Comparison of ENCODE assay signal across 11 mouse cellular contexts in the genomic region with DNA sequence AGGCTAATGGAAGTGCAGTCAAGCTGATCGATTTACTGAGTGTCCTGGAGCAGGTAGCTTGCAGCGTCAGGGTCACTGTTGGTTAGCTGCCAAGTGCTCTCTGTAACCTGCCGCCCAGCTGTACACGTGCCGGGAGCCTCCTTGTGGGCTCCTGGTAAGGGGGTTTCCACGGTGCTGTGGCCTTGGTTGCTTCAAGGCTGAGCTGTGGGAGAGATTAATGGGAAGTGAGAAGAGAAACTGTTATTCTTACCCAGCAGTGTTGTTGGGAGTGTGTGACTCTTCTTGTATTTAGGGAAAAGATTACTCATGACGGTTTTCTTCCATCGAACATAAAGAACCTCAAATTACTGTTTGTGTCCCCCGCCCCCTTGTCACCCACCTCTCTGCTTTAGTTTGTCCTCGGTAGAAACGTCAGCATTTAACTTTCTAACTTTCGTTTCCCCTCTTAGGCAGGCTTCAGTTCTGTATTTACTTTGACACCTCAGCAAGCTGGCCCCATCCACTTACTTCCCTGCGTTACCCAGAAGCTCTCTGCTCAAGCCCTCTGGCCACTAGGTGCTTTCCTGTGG.
DNase-seq lines count a peak whose midpoint lies in the region; ATAC-seq lines count a peak whose summit lies in the region.
"Had no signal": no experiment of that assay in that cellular context is flagged by ENCODE, and none has a peak within 500 bp of the region (broad histone marks: within the 10 kb centered on the region; RNA-seq: fewer than 3 reads in every experiment).

No protein-coding gene starts in this region.

- no peak for DNase-seq in hindbrain, embryonic 14.5 days (ENCODE audit: low spot score)
- peak; percentile 63 for DNase-seq in CD4-positive helper T cell, adult 2 months (ENCODE audit: low read depth, low spot score)
- DNase-seq in embryo, embryonic 9.5 days (ENCODE audit: extremely low spot score), result no peak
- DNase-seq in cerebellum, postnatal 10 days, result no peak

- peaks cover 16% of the 10 kb centered on the region for H3K4me1 ChIP-seq in hindbrain, embryonic 13.5 days (replicated peaks)
- no peaks in the 10 kb centered on the region for H3K4me1 ChIP-seq in hindbrain, embryonic 14.5 days (replicated peaks; ENCODE audit: control insufficient read depth, insufficient read depth, low read length)

- ATAC-seq in hindbrain, embryonic 13.5 days (ENCODE audit: low FRiP score), result 0 out of 2 replicates have a peak, but pooled peaks have one; percentile 31
- ATAC-seq in hindbrain, embryonic 14.5 days (ENCODE audit: low FRiP score), result no peak
- ATAC-seq in granulocyte monocyte progenitor cell, adult 5-6 weeks (replicated peaks; ENCODE audit: poor library complexity, severe bottlenecking), result peak; percentile 86
- no peak for ATAC-seq in erythroblast, adult 5-6 weeks (replicated peaks; ENCODE audit: low FRiP score, poor library complexity, severe bottlenecking)

- no peaks in the 10 kb centered on the region for H3K27me3 ChIP-seq in hindbrain, embryonic 13.5 days
- H3K27me3 ChIP-seq in hindbrain, embryonic 14.5 days (ENCODE audit: control insufficient read depth, insufficient read depth, low read length), result no peaks in the 10 kb centered on the region
- H3K27me3 ChIP-seq: midbrain, embryonic 12.5 days had no signal

- H3K79me2 ChIP-seq in macrophage (ENCODE audit: inconsistent target), result peaks cover 55% of the 10 kb centered on the region; the same call in 1 of the 2 replicates

- no peak overlapping the region for H3K27ac ChIP-seq in hindbrain, embryonic 13.5 days
- H3K27ac ChIP-seq in hindbrain, embryonic 14.5 days, result no peak overlapping the region
- H3K27ac ChIP-seq in macrophage, result peak overlapping the region; percentile 72
- H3K27ac ChIP-seq: midbrain, embryonic 12.5 days had no signal

- WGBS in hindbrain, embryonic 13.5 days, result 72% methylated on average over 13 of the region's 13 CpGs
- WGBS in hindbrain, embryonic 14.5 days, result 72% methylated on average over 13 of the region's 13 CpGs
- 6% methylated on average over 13 of the region's 13 CpGs for WGBS in macrophage (ENCODE audit: missing documents)

- H3K4me2 ChIP-seq in hindbrain, embryonic 13.5 days, result no peak overlapping the region
- H3K4me2 ChIP-seq in hindbrain, embryonic 14.5 days (replicated peaks), result no peak overlapping the region
- H3K4me2 ChIP-seq: midbrain, embryonic 12.5 days had no signal

- H3K9me3 ChIP-seq in hindbrain, embryonic 13.5 days, result no peaks in the 10 kb centered on the region
- H3K9me3 ChIP-seq in hindbrain, embryonic 14.5 days (ENCODE audit: control insufficient read depth, low read length), result no peaks in the 10 kb centered on the region
- H3K9me3 ChIP-seq: G1E; midbrain, embryonic 12.5 days had no signal

- 0 out of 2 replicates have a peak, but pooled peaks cover 3% of the 10 kb centered on the region for H3K36me3 ChIP-seq in hindbrain, embryonic 13.5 days
- H3K36me3 ChIP-seq in hindbrain, embryonic 14.5 days (replicated peaks; ENCODE audit: control insufficient read depth, insufficient read depth), result no peaks in the 10 kb centered on the region
- H3K36me3 ChIP-seq in macrophage (ENCODE audit: inconsistent target), result peaks cover 9% of the 10 kb centered on the region; the same call in 1 of the 2 replicates

- no peak overlapping the region for H3K9ac ChIP-seq in hindbrain, embryonic 13.5 days
- no peak overlapping the region for H3K9ac ChIP-seq in hindbrain, embryonic 14.5 days
- H3K9ac ChIP-seq: midbrain, embryonic 12.5 days had no signal

- H3K4me3 ChIP-seq in hindbrain, embryonic 13.5 days, result no peak overlapping the region
- H3K4me3 ChIP-seq in hindbrain, embryonic 14.5 days (replicated peaks; ENCODE audit: low read length), result no peak overlapping the region
- peak overlapping the region; percentile 3; the same call in 1 of the 2 replicates for H3K4me3 ChIP-seq in macrophage (ENCODE audit: inconsistent target)
- H3K4me3 ChIP-seq: erythroblast, embryonic 14.5 days; midbrain, embryonic 12.5 days had no signal

Comparison
In these comparisons a context has a peak if more than half of its experiments do, and no peak if none do; other contexts are left out.
1. ATAC-seq: peak in hindbrain, embryonic 13.5 days (single experiment) and granulocyte monocyte progenitor cell, adult 5-6 weeks (single experiment); none in hindbrain, embryonic 14.5 days (single experiment) and erythroblast, adult 5-6 weeks (single experiment).